Mouse (Mus musculus): ENCODE data around the gene Mvd. TPM values are rescaled to one million over a fixed set of nuclear protein-coding genes. Genes with fewer than 3 reads are reported as not detected.

Gene Mvd
- polyA plus RNA-seq, 1 experiment: 31.9 TPM

DNA sequence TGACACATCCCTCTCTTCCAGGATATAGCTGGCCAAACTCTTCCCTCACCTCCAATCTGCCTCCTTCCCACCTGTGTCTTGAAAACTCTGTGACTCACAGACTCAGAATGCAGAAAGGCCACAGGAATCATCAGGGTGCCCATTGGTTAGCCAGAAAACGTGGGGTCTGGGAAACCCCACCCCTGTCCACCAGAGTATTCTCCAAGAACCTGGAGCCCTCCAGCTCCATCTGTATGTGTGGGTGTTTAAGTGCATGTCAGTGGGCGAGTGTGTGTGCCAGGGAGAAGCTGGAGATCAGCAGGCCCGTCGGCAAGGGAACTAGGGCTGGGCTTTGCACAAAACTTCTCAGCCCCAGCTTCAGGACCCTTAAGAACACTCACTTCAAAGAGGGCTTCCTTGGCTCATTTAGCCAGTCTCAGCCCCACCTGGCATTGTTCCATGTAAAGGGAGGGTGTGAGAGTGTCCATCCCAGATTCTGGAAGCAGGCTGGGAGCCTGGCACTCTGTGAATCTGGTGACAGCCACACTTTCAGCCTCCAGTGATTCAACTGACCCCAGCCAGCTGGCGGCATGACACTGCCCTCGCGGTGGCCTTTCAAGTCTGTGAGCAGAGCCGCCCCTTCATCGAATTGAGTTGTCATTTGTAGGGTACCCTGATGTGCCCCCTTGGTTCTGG is 23.2 kb downstream of the Mvd start:
- Histone ChIP-seq H3K4me1 (ENCODE audit: control insufficient read depth, insufficient read depth, low read length) (no peaks in the 10 kb centered on the region), H3K4me3 (replicated peaks; ENCODE audit: extremely low read depth, low read depth, low read length) (no peak overlapping the region)
- DNase-seq: no peak
- 55% methylated on average over 9 of the region's 9 CpGs for WGBS
- TF ChIP-seq CTCF (IDR thresholded peaks at IDR 0.05; ENCODE audit: insufficient read depth, low read length): no peak
- no peak for TF ChIP-seq POLR2A (IDR thresholded peaks at IDR 0.05; ENCODE audit: borderline replicate concordance, extremely low read depth, low read depth, low read length)

DNA sequence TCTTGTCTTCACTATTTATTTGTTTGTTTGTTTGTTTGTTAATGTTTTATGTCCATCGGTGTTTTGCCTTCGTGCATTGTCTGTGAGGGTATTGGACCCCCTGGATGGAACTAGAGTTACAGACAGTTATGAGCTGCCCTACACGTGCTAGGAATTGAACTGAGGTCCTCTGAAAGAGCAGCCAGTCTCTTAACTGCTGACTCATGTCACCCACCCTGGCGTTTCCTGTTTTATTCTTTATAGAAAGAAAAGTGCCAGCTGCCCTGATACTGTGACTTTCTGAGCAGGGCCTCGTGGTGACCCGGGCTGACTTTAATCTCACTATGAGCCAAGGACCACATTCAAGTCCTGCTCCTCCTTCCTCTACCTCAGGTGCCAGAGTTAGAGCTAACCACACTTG is 27.7 kb downstream of the Mvd start:
- no peak for DNase-seq
- WGBS: 66% methylated on average over 6 of the region's 6 CpGs
- H3K4me3 ChIP-seq (replicated peaks; ENCODE audit: extremely low read depth, low read depth, low read length): no peak overlapping the region
- H3K4me1 ChIP-seq (ENCODE audit: control insufficient read depth, insufficient read depth, low read length): no peaks in the 10 kb centered on the region
- no peak for TF ChIP-seq CTCF (IDR thresholded peaks at IDR 0.05; ENCODE audit: insufficient read depth, low read length)
- TF ChIP-seq POLR2A (IDR thresholded peaks at IDR 0.05; ENCODE audit: borderline replicate concordance, extremely low read depth, low read depth, low read length): no peak

- 85% methylated on average over 9 of the region's 9 CpGs for WGBS
- DNase-seq: no peak
- no peak overlapping the region for H3K4me3 ChIP-seq (replicated peaks; ENCODE audit: extremely low read depth, low read depth, low read length)
- no peaks in the 10 kb centered on the region for H3K4me1 ChIP-seq (ENCODE audit: control insufficient read depth, insufficient read depth, low read length)
- TF ChIP-seq CTCF (IDR thresholded peaks at IDR 0.05; ENCODE audit: insufficient read depth, low read length): no peak
- TF ChIP-seq POLR2A (IDR thresholded peaks at IDR 0.05; ENCODE audit: borderline replicate concordance, extremely low read depth, low read depth, low read length): no peak
Observed at GRCm38 (mm10) chr8:122414311-122414710, 28.9 kb downstream of the Mvd start.

DNA sequence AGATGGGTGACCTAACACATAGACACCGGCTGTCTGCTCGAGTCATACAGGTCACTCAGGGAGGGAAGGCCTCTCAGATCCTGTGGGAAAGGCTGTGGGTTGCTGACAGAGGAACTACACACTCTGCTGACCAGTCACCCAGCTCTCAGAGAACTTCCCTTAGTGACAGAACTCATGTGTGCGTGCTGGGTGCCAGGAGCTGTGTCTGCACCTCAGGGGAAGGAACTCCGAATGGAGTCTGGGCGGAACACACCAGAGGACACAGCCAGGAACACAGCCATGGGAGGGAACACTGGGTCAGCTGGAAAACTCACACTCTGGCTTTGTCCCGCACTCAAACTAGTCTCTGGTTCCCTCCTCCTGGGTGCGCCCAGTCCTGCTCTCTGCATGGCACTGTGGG is 35.5 kb downstream of the Mvd start:
- 90% methylated on average over 7 of the region's 7 CpGs for WGBS
- TF ChIP-seq POLR2A (IDR thresholded peaks at IDR 0.05; ENCODE audit: borderline replicate concordance, extremely low read depth, low read depth, low read length) (no peak), CTCF (IDR thresholded peaks at IDR 0.05; ENCODE audit: insufficient read depth, low read length) (no peak)
- H3K4me3 ChIP-seq (replicated peaks; ENCODE audit: extremely low read depth, low read depth, low read length): no peak overlapping the region
- H3K4me1 ChIP-seq (ENCODE audit: control insufficient read depth, insufficient read depth, low read length): no peaks in the 10 kb centered on the region
- DNase-seq: no peak

DNA sequence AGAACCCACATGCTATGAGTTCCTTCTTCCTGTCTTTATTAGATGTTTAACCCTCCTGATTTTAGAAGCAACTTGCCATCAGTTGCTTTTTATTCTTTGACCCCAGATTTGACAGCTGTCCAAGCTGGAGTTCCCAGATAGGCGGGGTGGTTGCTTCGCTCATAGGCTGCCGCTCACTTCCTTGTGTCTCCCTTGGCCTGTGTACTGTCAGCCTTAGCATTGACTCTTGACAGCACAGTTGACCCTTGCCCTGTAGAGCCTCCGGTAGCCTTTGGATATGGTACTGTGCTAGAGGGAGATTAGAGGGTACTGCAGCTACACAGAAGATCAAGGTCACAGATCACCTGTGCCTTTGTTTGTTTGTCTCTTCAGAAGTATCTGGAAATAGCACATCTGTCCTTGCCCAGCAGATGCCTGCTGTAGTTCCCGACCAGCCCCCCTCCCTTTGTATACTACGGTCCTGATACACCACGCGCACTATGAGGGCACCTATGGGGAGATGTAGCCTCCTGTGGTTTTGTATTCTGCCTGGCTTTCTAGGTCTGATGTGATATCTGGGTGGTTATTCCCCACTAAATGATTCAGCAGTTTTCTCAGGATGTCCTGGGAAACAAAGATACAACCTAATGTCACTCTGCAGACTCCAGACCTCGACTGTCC is 37.9 kb downstream of the Mvd start:
- DNase-seq: no peak
- no peak for TF ChIP-seq POLR2A (IDR thresholded peaks at IDR 0.05; ENCODE audit: borderline replicate concordance, extremely low read depth, low read depth, low read length)
- TF ChIP-seq CTCF (IDR thresholded peaks at IDR 0.05; ENCODE audit: insufficient read depth, low read length): no peak
- Histone ChIP-seq H3K4me3 (replicated peaks; ENCODE audit: extremely low read depth, low read depth, low read length) (no peak overlapping the region), H3K4me1 (ENCODE audit: control insufficient read depth, insufficient read depth, low read length) (no peaks in the 10 kb centered on the region)
- 76% methylated on average over 9 of the region's 9 CpGs for WGBS

DNA sequence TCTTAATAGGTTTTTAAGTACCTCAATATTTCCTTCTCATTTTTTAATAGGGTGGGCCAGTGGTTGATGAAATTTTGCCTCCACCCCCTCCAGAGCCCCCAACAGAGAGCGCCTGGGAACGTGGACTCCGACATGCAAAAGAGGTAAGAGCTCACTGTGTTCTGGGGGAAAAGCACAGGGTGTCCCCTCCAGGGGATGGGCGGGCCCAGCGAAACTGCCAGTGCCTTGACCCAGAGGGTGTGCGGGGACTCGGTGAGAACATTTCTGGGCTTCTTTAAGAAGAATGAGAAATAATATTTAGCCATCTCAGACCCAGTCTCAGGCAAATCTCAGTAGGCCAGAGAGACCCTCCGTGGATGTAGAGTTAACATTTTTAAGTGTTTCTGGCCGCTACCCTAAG is 45.0 kb downstream of the Mvd start:
- no peak for TF ChIP-seq POLR2A (IDR thresholded peaks at IDR 0.05; ENCODE audit: borderline replicate concordance, extremely low read depth, low read depth, low read length)
- no peak for TF ChIP-seq CTCF (IDR thresholded peaks at IDR 0.05; ENCODE audit: insufficient read depth, low read length)
- Histone ChIP-seq H3K4me3 (replicated peaks; ENCODE audit: extremely low read depth, low read depth, low read length) (no peak overlapping the region), H3K4me1 (ENCODE audit: control insufficient read depth, insufficient read depth, low read length) (no peaks in the 10 kb centered on the region)
- 94% methylated on average over 9 of the region's 9 CpGs for WGBS
- DNase-seq: no peak

- Histone ChIP-seq H3K4me3 (replicated peaks; ENCODE audit: extremely low read depth, low read depth, low read length) (no peak overlapping the region), H3K4me1 (ENCODE audit: control insufficient read depth, insufficient read depth, low read length) (no peaks in the 10 kb centered on the region)
- TF ChIP-seq POLR2A (IDR thresholded peaks at IDR 0.05; ENCODE audit: borderline replicate concordance, extremely low read depth, low read depth, low read length) (no peak), CTCF (IDR thresholded peaks at IDR 0.05; ENCODE audit: insufficient read depth, low read length) (no peak)
- no peak for DNase-seq
- 85% methylated on average over 6 of the region's 6 CpGs for WGBS
Observed at GRCm38 (mm10) chr8:122395291-122395690, 47.9 kb downstream of the Mvd start.

GRCm38 (mm10) chr8:122393717-122394116 is 49.5 kb downstream of the Mvd start:
- no peaks in the 10 kb centered on the region for H3K4me1 ChIP-seq (ENCODE audit: control insufficient read depth, insufficient read depth, low read length)
- no peak for DNase-seq

DNA sequence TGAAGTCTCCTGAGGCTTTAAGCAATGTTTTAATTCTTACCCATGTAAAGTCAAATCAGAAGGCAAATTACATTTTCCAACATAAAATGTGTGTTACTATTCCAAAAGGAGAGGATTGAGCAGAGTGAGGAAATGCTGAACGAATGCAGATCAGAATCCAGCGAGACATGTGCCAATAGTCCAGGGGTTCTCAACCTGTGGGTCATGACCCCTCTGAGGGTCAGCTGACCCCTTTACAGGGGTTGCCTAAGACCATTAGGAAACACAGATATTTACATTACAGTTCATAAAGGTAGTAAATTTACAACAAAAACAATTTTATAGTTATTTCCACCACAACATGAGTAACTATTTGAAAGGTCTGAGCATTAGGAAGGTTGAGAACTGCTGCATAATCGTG is 52.5 kb downstream of the Mvd start:
- H3K4me1 ChIP-seq (ENCODE audit: control insufficient read depth, insufficient read depth, low read length): no peaks in the 10 kb centered on the region
- TF ChIP-seq CTCF (IDR thresholded peaks at IDR 0.05; ENCODE audit: insufficient read depth, low read length) (no peak), POLR2A (IDR thresholded peaks at IDR 0.05; ENCODE audit: borderline replicate concordance, extremely low read depth, low read depth, low read length) (no peak)
- DNase-seq: no peak
- 71% methylated on average over 3 of the region's 3 CpGs for WGBS
- H3K4me3 ChIP-seq (replicated peaks; ENCODE audit: extremely low read depth, low read depth, low read length): no peak overlapping the region

More at GRCm38 (mm10) chr8:122393717-122394116, 49.5 kb downstream of the Mvd start:
- TF ChIP-seq POLR2A (IDR thresholded peaks at IDR 0.05; ENCODE audit: borderline replicate concordance, extremely low read depth, low read depth, low read length): no peak
- TF ChIP-seq CTCF (IDR thresholded peaks at IDR 0.05; ENCODE audit: insufficient read depth, low read length): no peak
- H3K4me3 ChIP-seq (replicated peaks; ENCODE audit: extremely low read depth, low read depth, low read length): no peak overlapping the region

DNA sequence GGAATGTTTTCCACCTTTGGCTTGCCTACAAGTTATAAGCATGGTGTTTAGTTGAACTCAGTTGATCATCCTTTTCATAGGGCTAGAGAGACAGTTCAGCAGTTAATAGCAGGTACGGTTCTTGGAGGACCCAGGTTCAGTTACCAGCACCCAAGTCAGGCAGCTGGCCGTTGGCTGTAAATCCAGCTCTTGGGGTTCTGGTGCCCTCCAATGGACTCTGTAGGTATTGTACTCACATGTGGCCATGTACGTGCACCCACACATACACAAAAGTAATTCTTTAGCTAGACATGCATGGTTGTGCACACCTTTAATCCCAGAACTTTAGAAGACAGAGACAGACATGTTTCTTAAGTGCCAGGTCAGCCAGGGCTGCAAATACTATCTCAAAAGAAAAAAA is 53.9 kb downstream of the Mvd start:
- DNase-seq: no peak
- 0 out of 2 replicates have a peak, but pooled peaks have one; percentile 6 for TF ChIP-seq CTCF (IDR thresholded peaks at IDR 0.05; ENCODE audit: insufficient read depth, low read length)
- no peak for TF ChIP-seq POLR2A (IDR thresholded peaks at IDR 0.05; ENCODE audit: borderline replicate concordance, extremely low read depth, low read depth, low read length)
- Histone ChIP-seq H3K4me1 (ENCODE audit: control insufficient read depth, insufficient read depth, low read length) (no peaks in the 10 kb centered on the region), H3K4me3 (replicated peaks; ENCODE audit: extremely low read depth, low read depth, low read length) (no peak overlapping the region)
- WGBS: 85% methylated on average over 3 of the region's 3 CpGs

Other genes with a start within 250 kb of the Mvd start
- gene Zfpm1, start 161.3 kb downstream of the Mvd start, polyA plus RNA-seq (2012; rRNA removed): 32.0 and 38.4 TPM in 2 replicates
- gene Trhr2, start 82.7 kb downstream of the Mvd start, polyA plus RNA-seq (2012; rRNA removed): not detected in 2 replicates
- 26.8 and 29.1 TPM in 2 replicates for gene Zc3h18, start 66.8 kb downstream of the Mvd start, polyA plus RNA-seq (2012; rRNA removed)
- 0.18 and 0.62 TPM in 2 replicates for gene Il17c, start 21.4 kb downstream of the Mvd start, polyA plus RNA-seq (2012; rRNA removed)
- gene Cyba, start 10.5 kb downstream of the Mvd start, polyA plus RNA-seq (2012; rRNA removed): 294 and 407 TPM in 2 replicates
- 1.4 and 1.5 TPM in 2 replicates for gene Snai3, start 17.3 kb upstream of the Mvd start, polyA plus RNA-seq (2012; rRNA removed)
- gene Rnf166, start 32.6 kb upstream of the Mvd start, polyA plus RNA-seq (2012; rRNA removed): 83.8 and 93.2 TPM in 2 replicates
- gene Ctu2, start 32.7 kb upstream of the Mvd start, polyA plus RNA-seq (2012; rRNA removed): 28.6 and 30.6 TPM in 2 replicates
- gene Piezo1, start 107.9 kb upstream of the Mvd start, polyA plus RNA-seq (2012; rRNA removed): 192 and 213 TPM in 2 replicates
- gene Cdt1, start 124.6 kb upstream of the Mvd start, polyA plus RNA-seq (2012; rRNA removed): 11.7 and 12.2 TPM in 2 replicates
- gene Aprt, start 133.5 kb upstream of the Mvd start, polyA plus RNA-seq (2012; rRNA removed): 108 and 109 TPM in 2 replicates
- gene Galns, start 168.0 kb upstream of the Mvd start, polyA plus RNA-seq (2012; rRNA removed): 13.8 and 14.9 TPM in 2 replicates
- gene Trappc2l, start 168.2 kb upstream of the Mvd start, polyA plus RNA-seq (2012; rRNA removed): 122 and 162 TPM in 2 replicates
- gene Pabpn1l, start 179.3 kb upstream of the Mvd start, polyA plus RNA-seq (2012; rRNA removed): not detected in 2 replicates